Mouse (Mus musculus) heart, adult 2 months (tissue): ENCODE measurements around the gene Sprtn.

Source experiments
- CTCF ChIP-seq: fragments of 200-600 bp; IDR thresholded peaks from 2 replicates; pipeline ENCODE4 v1.8.1; 2022; ENCODE audit warnings: antibody characterized with exemption, mild to moderate bottlenecking, moderate library complexity
- POLR2A ChIP-seq: fragments of 200-500 bp; IDR thresholded peaks from 2 replicates; pipeline ENCODE4 v1.6.1; 2011; ENCODE audit warnings: mild to moderate bottlenecking, low read depth, low read length, control low read depth; ENCODE audit not compliant: insufficient read depth

- TF ChIP-seq POLR2A (no peak), CTCF (no peak)
Measured at GRCm38 (mm10) chr8:124932435-124932834, 34.7 kb downstream of the Sprtn start.
